Mouse (Mus musculus): Measurements from ENCODE around the gene AI854703. TPM values are rescaled to one million over a fixed set of nuclear protein-coding genes. Genes with fewer than 3 reads are reported as not detected.

The AI854703 gene
- total RNA-seq, 2 experiments from 2014 or later: 0.40 to 0.45 TPM

DNA sequence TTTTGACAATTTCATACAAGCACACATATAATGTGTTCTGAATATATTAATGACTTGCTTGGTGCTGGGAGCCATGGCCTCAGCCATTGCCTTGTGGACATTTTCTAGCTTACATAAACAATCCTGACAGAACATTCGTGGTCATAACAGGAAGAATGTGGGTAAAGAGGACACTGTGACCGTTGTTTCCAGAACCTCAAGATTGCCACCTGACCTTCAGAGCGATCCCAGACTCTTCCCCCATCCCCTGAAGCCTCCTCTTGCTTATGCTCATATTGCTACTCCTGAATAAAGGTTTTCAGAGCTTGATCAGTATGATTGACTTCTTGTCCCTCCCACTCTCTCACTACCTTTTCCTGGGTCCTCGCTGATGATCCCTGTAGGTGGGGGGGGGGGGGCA lies 51.8 kb downstream of the AI854703 start:
- no peak for DNase-seq
- intact Hi-C loops (cut with DNase I; ENCODE audit: low total_unique reads): no loop called here

DNA sequence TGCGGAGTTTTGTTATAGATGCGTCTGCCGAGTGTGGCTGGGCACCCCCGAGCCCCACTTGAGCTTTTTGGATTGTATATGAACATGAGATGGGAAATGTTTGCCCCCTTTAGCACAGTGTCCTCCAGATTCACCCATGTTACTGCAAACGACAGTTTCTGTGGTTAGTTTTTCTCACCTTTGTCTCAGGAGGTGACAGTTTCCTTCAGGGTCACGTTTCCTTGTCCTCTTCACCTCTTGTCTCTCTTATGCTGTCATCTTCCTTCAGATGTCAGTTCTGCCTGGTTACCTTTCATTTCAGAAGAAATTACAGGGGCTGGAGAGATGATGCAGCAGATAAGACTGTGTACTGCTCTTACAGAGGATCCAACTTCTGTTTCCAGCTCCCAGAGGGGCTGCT lies 53.1 kb downstream of the AI854703 start:
- intact Hi-C loops (cut with DNase I; ENCODE audit: low total_unique reads): no loop called here
- no peak for DNase-seq

DNA sequence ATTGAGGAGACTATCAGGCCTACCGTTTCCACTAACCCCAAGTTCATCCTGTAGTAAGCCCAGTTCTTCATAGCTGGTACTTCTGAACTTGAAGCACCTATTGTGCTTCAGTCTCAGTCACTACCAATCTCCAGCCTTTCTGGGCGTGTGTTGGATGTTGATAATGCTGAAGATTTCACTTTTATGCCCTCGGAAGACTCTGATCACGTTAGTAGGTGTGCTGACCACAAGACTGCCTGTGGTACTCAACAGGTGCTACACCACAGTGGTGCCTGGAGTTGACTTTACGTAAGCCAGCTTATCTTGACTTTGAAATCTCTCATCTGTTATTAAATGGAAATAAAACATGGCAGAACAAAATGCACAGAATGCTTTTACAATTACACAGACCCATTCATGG lies 53.9 kb downstream of the AI854703 start:
- no peak for DNase-seq

GRCm38 (mm10) chr6:48681472-48682090 lies 55.0 kb downstream of the AI854703 start:
- intact Hi-C loops (cut with DNase I; ENCODE audit: low total_unique reads): no loop called here

More for the DNA sequence above, 53.9 kb downstream of the AI854703 start:
- intact Hi-C loops (cut with DNase I; ENCODE audit: low total_unique reads): no loop called here

DNA sequence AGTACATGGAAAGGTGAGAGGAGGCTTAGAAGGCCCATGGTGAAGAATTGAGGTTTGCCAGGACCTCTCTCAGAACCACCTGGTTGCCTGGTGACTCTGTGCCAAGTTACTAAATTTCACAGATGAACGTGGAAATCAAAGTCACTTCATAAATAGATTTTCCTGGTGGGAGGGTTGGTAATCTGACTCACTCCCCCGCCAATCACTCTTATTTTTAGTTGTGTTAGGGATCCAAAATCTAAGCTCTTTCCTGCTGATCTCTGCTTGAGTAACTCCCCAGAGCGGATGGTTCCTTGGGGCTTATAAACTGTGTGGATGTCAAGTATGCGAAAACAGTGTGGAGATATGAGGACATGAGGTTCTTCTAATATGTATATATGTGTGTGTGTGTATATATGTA lies 55.7 kb downstream of the AI854703 start:
- no peak for DNase-seq
- intact Hi-C loops (cut with DNase I; ENCODE audit: low total_unique reads): no loop called here

More at GRCm38 (mm10) chr6:48681472-48682090, 55.0 kb downstream of the AI854703 start:
- no peak for DNase-seq

Other genes starting within 250 kb of the AI854703 start
- 10 to 100 TPM in 1 of 2 experiments, 1 to 10 TPM in 1; 8.7 to 11.0 TPM for gene Krba1, start 231.2 kb upstream of the AI854703 start, total RNA-seq (2021)
- gene Zfp467, start 180.9 kb upstream of the AI854703 start, total RNA-seq (2021): 10 to 100 TPM; 15.9 to 16.5 TPM
- gene Sspo, start 178.5 kb upstream of the AI854703 start, total RNA-seq (2021): 1 to 10 TPM in 1 of 2 experiments, under 1 TPM in 1; 0.16 to 1.1 TPM
- 10 to 100 TPM; 48.6 to 48.9 TPM for gene Atp6v0e2, start 89.1 kb upstream of the AI854703 start, total RNA-seq (2021)
- gene Lrrc61, start 72.0 kb upstream of the AI854703 start, total RNA-seq (2021): 10 to 100 TPM; 13.2 to 15.4 TPM
- gene Rarres2, start 54.0 kb upstream of the AI854703 start, total RNA-seq (2021): 10 to 100 TPM; 22.2 to 35.7 TPM
- gene Gm45021, start 37.2 kb upstream of the AI854703 start, total RNA-seq (2021): not detected
- 10 to 100 TPM; 18.5 to 19.0 TPM for gene Repin1, start 32.9 kb upstream of the AI854703 start, total RNA-seq (2021)
- gene Gm44965, start 32.8 kb upstream of the AI854703 start, total RNA-seq (2021): 1 to 10 TPM in 1 of 2 experiments, not detected in 1; 2.0 TPM
- 1 to 10 TPM; 5.2 to 5.5 TPM for gene Zfp775, start 24.7 kb upstream of the AI854703 start, total RNA-seq (2021)
- gene Gimap8, start 20.5 kb downstream of the AI854703 start, total RNA-seq (2021): 1 to 10 TPM; 4.3 to 5.3 TPM
- 1 to 10 TPM; 1.6 to 2.2 TPM for gene Gimap9, start 49.4 kb downstream of the AI854703 start, total RNA-seq (2021)
- 10 to 100 TPM; 10.7 to 12.5 TPM for gene Gimap4, start 57.8 kb downstream of the AI854703 start, total RNA-seq (2021)
- gene Gimap6, start 81.5 kb downstream of the AI854703 start, total RNA-seq (2021): 10 to 100 TPM; 21.8 to 22.0 TPM
- gene Gm28053, start 91.8 kb downstream of the AI854703 start, total RNA-seq (2021): 1 to 10 TPM; 1.8 to 4.3 TPM
- not detected for gene Gimap7, start 91.9 kb downstream of the AI854703 start, total RNA-seq (2021)
- 1 to 10 TPM; 5.7 to 6.4 TPM for gene Gimap1, start 112.3 kb downstream of the AI854703 start, total RNA-seq (2021)
- gene Gimap5, start 119.4 kb downstream of the AI854703 start, total RNA-seq (2021): 1 to 10 TPM; 3.6 to 4.5 TPM
- under 1 TPM in 1 of 2 experiments, not detected in 1; 0.22 TPM for gene Gimap3, start 144.1 kb downstream of the AI854703 start, total RNA-seq (2021)
- 1 to 10 TPM; 8.1 to 9.1 TPM for gene Tmem176a, start 214.2 kb downstream of the AI854703 start, total RNA-seq (2021)
- 10 to 100 TPM; 19.5 to 26.1 TPM for gene Tmem176b, start 214.7 kb downstream of the AI854703 start, total RNA-seq (2021)
- gene Aoc1, start 246.1 kb downstream of the AI854703 start, total RNA-seq (2021): not detected

Measured in gastrocnemius, postnatal 14 days (tissue).